Mouse (Mus musculus) A20 (cell line): Measurements from ENCODE around the gene Gm11634.
"Not testable (repeated sequence)": the region's sequence is repeated elsewhere in the genome, so short reads cannot be mapped to it uniquely, and the experiment has no call there.

Experiments used
- DNase-seq: peaks from one replicate; pipeline ENCODE4 v3.0.0-alpha.2; 2011; ENCODE audit warnings: low read depth, low spot score

Gene Gm11634

GRCm38 (mm10) chr11:101599156-101599555 lies at the start of gene Gm11634:
Gene Gm11634 (minus strand): TSS chr11:101599256.
- DNase-seq = no peak

GRCm38 (mm10) chr11:101647093-101647492 lies 48.0 kb upstream of the Gm11634 start:
- DNase-seq = not testable (repeated sequence)

- not testable (repeated sequence) for DNase-seq
These were observed 47.3 kb upstream of the Gm11634 start for GRCm38 (mm10) chr11:101646283-101646794.

GRCm38 (mm10) chr11:101645411-101646282 lies 46.6 kb upstream of the Gm11634 start:
- peak; percentile 88 for DNase-seq

GRCm38 (mm10) chr11:101645043-101645410 lies 46.0 kb upstream of the Gm11634 start:
- not testable (repeated sequence) for DNase-seq

- DNase-seq = peak; percentile 39
These were observed 45.5 kb upstream of the Gm11634 start for GRCm38 (mm10) chr11:101644591-101644990.

GRCm38 (mm10) chr11:101642931-101643330 lies 43.9 kb upstream of the Gm11634 start:
- peak; percentile 56 for DNase-seq

GRCm38 (mm10) chr11:101641710-101642642 lies 42.9 kb upstream of the Gm11634 start:
- peak; percentile 84 for DNase-seq

- DNase-seq = peak; percentile 85
These were observed 42.0 kb upstream of the Gm11634 start for GRCm38 (mm10) chr11:101640857-101641709.

- DNase-seq = no peak
These were observed 40.7 kb upstream of the Gm11634 start for GRCm38 (mm10) chr11:101639761-101640160.

GRCm38 (mm10) chr11:101635660-101636059 lies 36.6 kb upstream of the Gm11634 start:
- no peak for DNase-seq

GRCm38 (mm10) chr11:101628733-101629417 lies 29.8 kb upstream of the Gm11634 start:
- peak; percentile 42 for DNase-seq

- no peak for DNase-seq
These were observed 29.0 kb upstream of the Gm11634 start for GRCm38 (mm10) chr11:101627857-101628559.

GRCm38 (mm10) chr11:101626995-101627856 lies 28.2 kb upstream of the Gm11634 start, which contains the start of gene Rdm1:
Gene Rdm1 (plus strand): TSS chr11:101627195.
- DNase-seq = peak; percentile 97

- no peak for DNase-seq
These were observed 27.6 kb upstream of the Gm11634 start for GRCm38 (mm10) chr11:101626649-101626994.

- not testable (repeated sequence) for DNase-seq
These were observed 21.1 kb upstream of the Gm11634 start for GRCm38 (mm10) chr11:101620022-101620655.

GRCm38 (mm10) chr11:101618596-101618995 lies 19.5 kb upstream of the Gm11634 start:
- no peak for DNase-seq

GRCm38 (mm10) chr11:101617849-101618248 lies 18.8 kb upstream of the Gm11634 start:
- DNase-seq = peak; percentile 65
